Mouse (Mus musculus) erythroblast, embryonic 14.5 days (primary cell): ENCODE data around the gene Fam241a.

Source experiments
- GATA1 ChIP-seq: IDR thresholded peaks from 2 replicates; pipeline ENCODE4 v1.6.1; 2012; ENCODE audit warnings: low read length, inconsistent platforms, mixed read lengths
- TAL1 ChIP-seq: IDR thresholded peaks from 3 replicates; pipeline ENCODE4 v1.6.1; 2012; ENCODE audit warnings: low read length, inconsistent platforms, mixed read lengths

DNA sequence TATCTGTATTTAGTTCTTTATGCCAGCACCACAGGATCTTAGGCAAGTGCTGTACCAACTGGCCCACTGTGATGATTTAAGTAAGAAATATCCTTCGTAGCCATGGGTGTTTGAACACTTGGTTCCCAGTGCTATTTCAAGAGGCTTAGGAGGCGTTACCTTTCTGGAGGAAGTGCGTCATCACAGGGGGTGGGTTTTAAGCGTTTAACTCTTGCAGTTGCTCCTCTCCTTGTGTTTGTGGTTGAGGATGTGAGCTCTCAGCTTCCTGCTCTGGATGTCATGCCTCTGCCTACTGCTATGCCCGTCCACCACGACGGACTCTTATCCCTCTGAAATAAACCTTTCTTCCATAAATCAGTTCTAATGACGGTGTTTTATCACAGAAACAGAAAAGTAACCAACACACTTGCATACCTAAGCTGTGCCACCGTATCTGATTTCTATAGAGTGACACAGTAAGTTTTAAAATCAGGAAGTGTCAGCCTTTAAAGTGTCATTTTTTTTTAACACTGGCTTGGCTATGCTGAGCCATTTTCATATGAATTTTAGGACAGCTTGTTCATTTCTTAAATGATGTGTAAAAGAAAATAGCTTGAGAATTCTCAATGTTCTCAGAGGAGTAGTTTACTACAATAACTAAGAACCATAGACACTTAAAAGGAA, 22.0 kb upstream of the Fam241a start:
- TF ChIP-seq GATA1 (no peak), TAL1 (no peak)
